Mouse (Mus musculus) hindbrain, embryonic 14.5 days (tissue): Measurements from ENCODE around the gene Zfp735. TPM values are rescaled to one million over a fixed set of nuclear protein-coding genes. Genes with fewer than 3 reads are reported as not detected.

Experiments
- ATAC-seq: fragments of 200-750 bp; cut with Nextera tagmentation; 2 replicates; pipeline ENCODE4 v1.8.0; 2017; ENCODE audit warnings: moderate number of reproducible peaks, mild to moderate bottlenecking, moderate TSS enrichment, moderate library complexity; ENCODE audit not compliant: low FRiP score
- DNase-seq: peaks from one replicate; pipeline ENCODE4 v3.0.0-alpha.2; 2015; ENCODE audit warnings: low spot score
- H3K27ac ChIP-seq: fragments of 300-500 bp; sonication (generic); 2 replicates; pipeline ENCODE4 v1.5.1; 2014; ENCODE audit warnings: mild to moderate bottlenecking, moderate library complexity
- H3K27me3 ChIP-seq: fragments of 300-500 bp; sonication (generic); 2 replicates; pipeline ENCODE4 v1.6.1; 2014; ENCODE audit warnings: mild to moderate bottlenecking, low read length, mixed read lengths; ENCODE audit not compliant: control insufficient read depth, insufficient read depth
- H3K36me3 ChIP-seq: fragments of 300-500 bp; sonication (generic); replicated peaks from 2 replicates; pipeline ENCODE4 v1.6.1; 2014; ENCODE audit not compliant: control insufficient read depth, insufficient read depth
- H3K4me1 ChIP-seq: fragments of 300-500 bp; sonication (generic); replicated peaks from 2 replicates; pipeline ENCODE4 v1.6.1; 2014; ENCODE audit warnings: antibody characterized with exemption, low read length, mixed read lengths; ENCODE audit not compliant: control insufficient read depth, insufficient read depth
- H3K4me2 ChIP-seq: fragments of 300-500 bp; sonication (generic); replicated peaks from 2 replicates; pipeline ENCODE4 v1.6.1; 2014; ENCODE audit warnings: mild to moderate bottlenecking, moderate library complexity
- H3K4me3 ChIP-seq: fragments of 300-500 bp; sonication (generic); replicated peaks from 2 replicates; pipeline ENCODE4 v1.5.1; 2014; ENCODE audit warnings: mild to moderate bottlenecking, low read length
- H3K9ac ChIP-seq: fragments of 300-500 bp; sonication (generic); 2 replicates; pipeline ENCODE4 v1.6.1; 2014
- H3K9me3 ChIP-seq: fragments of 300-500 bp; sonication (generic); 2 replicates; pipeline ENCODE4 v1.6.1; 2016; ENCODE audit warnings: low read length; ENCODE audit not compliant: control insufficient read depth
- WGBS: fragments of 180-500 bp; shearing (Covaris S2); extraction: QIAGEN DNeasy Blood & Tissue Kit; methylation state at CpG from one replicate; pipeline ENCODE4 v1.1.7; 2014; 5-methylcytosine and 5-hydroxymethylcytosine counted together
- polyA plus RNA-seq: library from polyadenylated mRNA; unstranded; fragments of >200 nt; fragmentation: Nextera tagmentation; extraction: Ambion mirVana; gene quantifications from 2 replicates; pipeline ENCODE4 v1.2.1, GENCODE M21; 2014

Zfp735 gene
- polyA plus RNA-seq = not detected in 2 replicates

DNA sequence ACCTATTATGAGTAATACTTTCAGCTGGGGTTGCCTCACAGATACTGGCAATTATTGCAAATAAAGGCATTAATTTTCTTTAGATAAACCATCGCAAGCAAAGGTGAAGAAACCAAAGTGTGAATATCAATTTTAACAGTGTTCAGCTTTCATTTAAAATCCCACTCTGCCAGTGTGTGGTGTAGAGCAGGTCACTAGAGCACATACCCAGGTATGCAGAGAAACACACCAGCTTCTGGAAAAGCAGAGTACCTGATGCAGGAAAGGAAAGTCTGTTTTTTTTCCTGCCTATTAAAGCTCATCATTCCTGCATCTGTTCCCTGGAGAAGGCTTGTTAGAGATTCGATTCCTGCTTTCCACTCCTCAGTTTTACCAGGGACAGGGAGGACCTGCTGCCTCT is at the start of gene Zfp735:
Zfp735 (plus strand) TSS at position 301 of the 400 bp plus-strand sequence.
- H3K4me3 ChIP-seq = no peak within 1 kb of the TSS
- no peak within 1 kb of the TSS for H3K27ac ChIP-seq
- no peaks in the 10 kb centered on the region for H3K4me1 ChIP-seq
- H3K9me3 ChIP-seq = 0 out of 2 replicates have a peak, but pooled peaks cover 7% of the 10 kb centered on the region
- H3K9ac ChIP-seq = no peak within 1 kb of the TSS
- 75% methylated on average over 2 of the region's 2 CpGs for WGBS
- no peaks in the 10 kb centered on the region for H3K36me3 ChIP-seq
- no peaks in the 10 kb centered on the region for H3K27me3 ChIP-seq
- ATAC-seq = no peak
- no peak for DNase-seq
- no peak within 1 kb of the TSS for H3K4me2 ChIP-seq

DNA sequence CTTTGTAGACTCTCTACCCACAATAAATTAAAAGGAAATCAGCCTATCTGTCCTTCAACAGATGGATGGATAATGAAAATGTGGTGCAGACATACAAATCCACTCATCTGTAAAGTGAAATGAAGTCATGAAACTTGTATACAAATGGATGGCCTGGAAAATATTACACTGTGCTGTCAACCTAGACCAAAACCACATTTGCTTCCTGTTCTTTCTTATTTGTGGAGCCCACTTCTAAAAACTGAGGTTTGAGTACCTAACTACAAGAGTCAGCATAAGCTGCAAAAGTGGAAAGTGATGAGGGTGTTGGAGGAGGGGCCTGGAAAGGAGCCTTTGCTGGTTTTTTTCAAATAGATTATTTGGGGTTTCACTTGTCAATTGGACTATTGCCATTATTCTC is 70.5 kb downstream of the Zfp735 start:
- Histone ChIP-seq H3K9me3 (peaks cover 29% of the 10 kb centered on the region; the same call in 1 of the 2 replicates), H3K27ac (no peak overlapping the region), H3K4me1 (no peaks in the 10 kb centered on the region), H3K9ac (no peak overlapping the region), H3K36me3 (no peaks in the 10 kb centered on the region), H3K27me3 (no peaks in the 10 kb centered on the region), H3K4me3 (no peak overlapping the region), H3K4me2 (no peak overlapping the region)
- ATAC-seq = no peak
- DNase-seq = no peak

Other genes starting within 250 kb of the Zfp735 start
- gene Olfr380, start 231.3 kb upstream of the Zfp735 start, polyA plus RNA-seq = not detected in 2 replicates
- not detected in 2 replicates for gene Olfr381, start 197.2 kb upstream of the Zfp735 start, polyA plus RNA-seq
- not detected in 2 replicates for gene Olfr382, start 171.6 kb upstream of the Zfp735 start, polyA plus RNA-seq
- gene Olfr385, start 95.8 kb upstream of the Zfp735 start, polyA plus RNA-seq = not detected in 2 replicates
- not detected in 2 replicates for gene Olfr384, start 90.2 kb upstream of the Zfp735 start, polyA plus RNA-seq
- not detected in 2 replicates for gene Olfr389, start 91.9 kb downstream of the Zfp735 start, polyA plus RNA-seq
- not detected in 2 replicates for gene Olfr390, start 94.2 kb downstream of the Zfp735 start, polyA plus RNA-seq
- not detected in 2 replicates for gene Olfr391-ps, start 114.3 kb downstream of the Zfp735 start, polyA plus RNA-seq
- gene Olfr392, start 128.3 kb downstream of the Zfp735 start, polyA plus RNA-seq = not detected in 2 replicates
- not detected in 2 replicates for gene Olfr393, start 162.7 kb downstream of the Zfp735 start, polyA plus RNA-seq
- gene Olfr394, start 202.0 kb downstream of the Zfp735 start, polyA plus RNA-seq = not detected in 2 replicates
- gene Olfr395, start 220.5 kb downstream of the Zfp735 start, polyA plus RNA-seq = not detected in 2 replicates
- gene Olfr23, start 247.9 kb downstream of the Zfp735 start, polyA plus RNA-seq = not detected in 2 replicates